In genomic region chr9:57130577-57131433, GRCm38 (mm10) we compare ENCODE assay signal across 8 mouse cellular contexts. TPM values are rescaled to one million over a fixed set of nuclear protein-coding genes. Genes with fewer than 3 reads are reported as not detected.
DNase-seq lines count a peak whose midpoint lies in the region; ATAC-seq and TF ChIP-seq lines count a peak whose summit lies in the region.

Man2c1 (plus strand) TSS chr9:57130690.

- intact Hi-C loops in heart, adult 2 months (cut with DNase I), result loop anchor here (1.0 to 5.0 kb wide), 5 partner anchors 58 to 240 kb away; partner anchors contain the start of genes Sin3a and Snx33

- H3K27ac ChIP-seq in embryonic facial prominence, embryonic 14.5 days (replicated peaks; ENCODE audit: low read depth, low read length), result peak within 1 kb of the TSS; percentile 91
- H3K27ac ChIP-seq in heart, adult 2 months, result peak within 1 kb of the TSS; percentile 85
- peak within 1 kb of the TSS; percentile 91 for H3K27ac ChIP-seq in limb, embryonic 13.5 days
- H3K27ac ChIP-seq in midbrain, embryonic 16.5 days (ENCODE audit: low read length), result peak within 1 kb of the TSS; percentile 91

- 0% methylated on average over 40 of the region's 58 CpGs for WGBS in embryonic facial prominence, embryonic 14.5 days
- under 1% methylated on average over 58 of the region's 58 CpGs for WGBS in heart, adult 2 months
- WGBS in limb, embryonic 13.5 days, result under 1% methylated on average over 58 of the region's 58 CpGs
- WGBS in midbrain, embryonic 16.5 days, result under 1% methylated on average over 58 of the region's 58 CpGs

- H3K4me3 ChIP-seq in embryonic facial prominence, embryonic 14.5 days (ENCODE audit: low read depth, low read length), result peak within 1 kb of the TSS; percentile 67
- H3K4me3 ChIP-seq in heart, adult 2 months, result peak within 1 kb of the TSS; percentile 81
- H3K4me3 ChIP-seq in limb, embryonic 13.5 days, result peak within 1 kb of the TSS; percentile 68
- H3K4me3 ChIP-seq in midbrain, embryonic 16.5 days (ENCODE audit: low read depth, low read length), result peak within 1 kb of the TSS; percentile 61

- H3K4me2 ChIP-seq in embryonic facial prominence, embryonic 14.5 days (ENCODE audit: low read depth, low read length), result peak within 1 kb of the TSS; percentile 62
- H3K4me2 ChIP-seq in limb, embryonic 13.5 days (replicated peaks), result peak within 1 kb of the TSS; percentile 73
- H3K4me2 ChIP-seq in midbrain, embryonic 16.5 days (ENCODE audit: low read length), result peak within 1 kb of the TSS; percentile 80

- TF ChIP-seq CTCF in heart, adult 2 months (IDR thresholded peaks at IDR 0.05), result peak; percentile 92

- no peaks in the 10 kb centered on the region for H3K9me3 ChIP-seq in embryonic facial prominence, embryonic 14.5 days (ENCODE audit: control insufficient read depth, low read length)
- no peaks in the 10 kb centered on the region for H3K9me3 ChIP-seq in limb, embryonic 13.5 days
- H3K9me3 ChIP-seq in midbrain, embryonic 16.5 days (replicated peaks; ENCODE audit: control insufficient read depth, low read length, poor library complexity, severe bottlenecking), result no peaks in the 10 kb centered on the region

- peak; percentile 47 for TF ChIP-seq EP300 in heart, adult 2 months (IDR thresholded peaks at IDR 0.05; ENCODE audit: insufficient read depth, low read depth, low read length)

- peak; percentile 98 for DNase-seq in 3T3-L1 (ENCODE audit: low read depth, low spot score)
- DNase-seq in adrenal gland, postnatal 4 days (ENCODE audit: low spot score in 2 of 2), result peak; percentile 76 to 85
- DNase-seq in embryonic facial prominence, embryonic 14.5 days (ENCODE audit: low spot score), result peak; percentile 97
- peak; percentile 93 for DNase-seq in heart, adult 2 months
- peak; percentile 93 to 97 for DNase-seq in kidney, adult 8-10 months
- DNase-seq in spleen, postnatal 10 days (ENCODE audit: low spot score in 2 of 2), result peak; percentile 90 to 98

- peaks cover 48% of the 10 kb centered on the region for H3K36me3 ChIP-seq in embryonic facial prominence, embryonic 14.5 days (ENCODE audit: control insufficient read depth, insufficient read depth, low read length)
- peaks cover 2% of the 10 kb centered on the region for H3K36me3 ChIP-seq in heart, adult 2 months (ENCODE audit: control insufficient read depth, insufficient read depth, low read length)
- peaks cover 46% of the 10 kb centered on the region for H3K36me3 ChIP-seq in limb, embryonic 13.5 days
- peaks cover 6% of the 10 kb centered on the region for H3K36me3 ChIP-seq in midbrain, embryonic 16.5 days (ENCODE audit: control insufficient read depth, insufficient read depth, low read length)

- TF ChIP-seq POLR2A in heart, adult 2 months (IDR thresholded peaks at IDR 0.05; ENCODE audit: insufficient read depth, low read depth, low read length), result peak; percentile 83

- H3K79me2 ChIP-seq in heart, adult 2 months (replicated peaks; ENCODE audit: control insufficient read depth, insufficient read depth, low read length), result no peaks in the 10 kb centered on the region

- ATAC-seq in embryonic facial prominence, embryonic 14.5 days (ENCODE audit: low read depth), result peak; percentile 93
- peak; percentile 87 for ATAC-seq in limb, embryonic 13.5 days (ENCODE audit: low FRiP score, low read depth)
- peak; percentile 94 for ATAC-seq in midbrain, embryonic 16.5 days

- peaks cover 11% of the 10 kb centered on the region for H3K4me1 ChIP-seq in embryonic facial prominence, embryonic 14.5 days (ENCODE audit: control insufficient read depth, insufficient read depth, low read length)
- H3K4me1 ChIP-seq in heart, adult 2 months (ENCODE audit: control insufficient read depth, insufficient read depth, low read length), result peaks cover 5% of the 10 kb centered on the region
- H3K4me1 ChIP-seq in limb, embryonic 13.5 days, result peaks cover 13% of the 10 kb centered on the region
- H3K4me1 ChIP-seq in midbrain, embryonic 16.5 days (ENCODE audit: control insufficient read depth, insufficient read depth, low read length), result peaks cover 11% of the 10 kb centered on the region

- H3K9ac ChIP-seq in embryonic facial prominence, embryonic 14.5 days (ENCODE audit: low read depth, low read length), result peak within 1 kb of the TSS; percentile 73
- H3K9ac ChIP-seq in heart, adult 2 months (ENCODE audit: low read depth, low read length), result peak within 1 kb of the TSS; percentile 87
- peak within 1 kb of the TSS; percentile 78 for H3K9ac ChIP-seq in limb, embryonic 13.5 days
- peak within 1 kb of the TSS; percentile 73 for H3K9ac ChIP-seq in midbrain, embryonic 16.5 days (ENCODE audit: low read depth, low read length)

- no peaks in the 10 kb centered on the region for H3K27me3 ChIP-seq in embryonic facial prominence, embryonic 14.5 days (replicated peaks; ENCODE audit: control insufficient read depth, insufficient read depth, low read length)
- no peaks in the 10 kb centered on the region for H3K27me3 ChIP-seq in heart, adult 2 months (ENCODE audit: control insufficient read depth, insufficient read depth, low read length)
- no peaks in the 10 kb centered on the region for H3K27me3 ChIP-seq in limb, embryonic 13.5 days
- H3K27me3 ChIP-seq in midbrain, embryonic 16.5 days (ENCODE audit: control insufficient read depth, insufficient read depth, low read depth, low read length), result no peaks in the 10 kb centered on the region

RNA-seq across cellular contexts. Expression of gene Man2c1, which starts in this region (rescaled TPM):
- 100 to 1,000 TPM; 172 to 175 TPM for total RNA-seq in adrenal gland, postnatal 4 days (2021)
- 38.2 and 42.4 TPM in 2 replicates for polyA plus RNA-seq in embryonic facial prominence, embryonic 14.5 days (2014; fragmentation: Nextera tagmentation; extraction: Ambion mirVana)
- 10 to 100 TPM; 44.1 to 47.6 TPM for total RNA-seq in heart, adult 2 months (2021)
- polyA plus RNA-seq in heart, adult 2 months (2012; rRNA removed), result 124 and 128 TPM in 2 replicates
- 64.5 and 71.0 TPM in 2 replicates for polyA plus RNA-seq in limb, embryonic 13.5 days (2015; fragmentation: Nextera tagmentation; extraction: Ambion mirVana)
- 94.0 TPM in 2 replicates for polyA plus RNA-seq in midbrain, embryonic 16.5 days (2015; fragmentation: Nextera tagmentation; extraction: Ambion mirVana)

Comparison
In these comparisons a context has a peak if more than half of its experiments do, and no peak if none do; other contexts are left out.
1. Peak in every context shown above with its lines: DNase-seq, ATAC-seq, H3K4me3 ChIP-seq and H3K27ac ChIP-seq.